Mouse (Mus musculus) MEL (cell line): ENCODE measurements around the gene Atg14. TPM values are rescaled to one million over a fixed set of nuclear protein-coding genes. Genes with fewer than 3 reads are reported as not detected.

ENCODE experiments used
- DNase-seq: peaks from one replicate; pipeline ENCODE4 v3.0.0; 2011; ENCODE audit warnings: low read depth, low spot score
- H3K27ac ChIP-seq: 2 replicates; pipeline ENCODE4 v1.5.1; 2012; ENCODE audit warnings: low read depth, mild to moderate bottlenecking, control low read depth, low read length, moderate library complexity; ENCODE audit not compliant: control insufficient read depth
- H3K27me3 ChIP-seq, 2 experiments: fragments of 150-350 bp in 1 of 2; sonication (generic) in 1 of 2; 2 replicates each; pipeline ENCODE4 v1.6.1; 2012; ENCODE audit warnings: low read length in 2 of 2, mild to moderate bottlenecking in 2 of 2, improper control_type of control experiment in 1 of 2, moderate library complexity in 1 of 2; ENCODE audit not compliant: insufficient read depth in 2 of 2, control insufficient read depth in 1 of 2
- H3K36me3 ChIP-seq, 2 experiments: 2 replicates each; pipeline ENCODE4 v1.6.1; 2012 to 2014; ENCODE audit warnings: low read length in 2 of 2, improper control_type of control experiment in 1 of 2, inconsistent platforms in 1 of 2, mild to moderate bottlenecking in 1 of 2; ENCODE audit not compliant: insufficient read depth in 2 of 2, control insufficient read depth in 1 of 2
- H3K4me1 ChIP-seq, 2 experiments: fragments of 150-350 bp in 1 of 2; sonication (generic) in 1 of 2; 2 replicates each; pipeline ENCODE4 v1.6.1; 2012; ENCODE audit warnings: low read length in 2 of 2, improper control_type of control experiment in 1 of 2, mild to moderate bottlenecking in 1 of 2; ENCODE audit not compliant: insufficient read depth in 2 of 2, control insufficient read depth in 1 of 2
- H3K4me3 ChIP-seq, 2 experiments: fragments of 150-350 bp in 1 of 2; sonication (generic) in 1 of 2; 2 replicates each; pipeline ENCODE4 v1.5.1; 2012; ENCODE audit warnings: low read depth in 2 of 2, low read length in 2 of 2, mild to moderate bottlenecking in 2 of 2, moderate library complexity in 2 of 2, control low read depth in 1 of 2, improper control_type of control experiment in 1 of 2; ENCODE audit not compliant: control insufficient read depth in 1 of 2, insufficient read depth in 1 of 2
- H3K79me2 ChIP-seq: 2 replicates; pipeline ENCODE4 v1.6.1; 2012; ENCODE audit warnings: mild to moderate bottlenecking, low read length, moderate library complexity; ENCODE audit not compliant: control insufficient read depth, poor library complexity, insufficient read depth
- H3K9ac ChIP-seq: 2 replicates; pipeline ENCODE4 v1.6.1; 2012; ENCODE audit warnings: low read depth, mild to moderate bottlenecking, control low read depth, low read length, moderate library complexity; ENCODE audit not compliant: control insufficient read depth, poor library complexity, severe bottlenecking
- H3K9me3 ChIP-seq: fragments of 150-350 bp; sonication (generic); replicated peaks from 2 replicates; pipeline ENCODE4 v1.6.1; 2012; ENCODE audit warnings: mild to moderate bottlenecking, low read length, improper control_type of control experiment, moderate library complexity; ENCODE audit not compliant: insufficient read depth
- BHLHE40 ChIP-seq: IDR thresholded peaks from 2 replicates; pipeline ENCODE4 v1.6.1; 2012; ENCODE audit warnings: low read depth, mild to moderate bottlenecking, inconsistent platforms, low read length, improper control_type of control experiment, borderline replicate concordance
- CHD1 ChIP-seq: IDR thresholded peaks from 2 replicates; pipeline ENCODE4 v1.6.1; 2012; ENCODE audit warnings: low read depth, mild to moderate bottlenecking, inconsistent platforms, low read length, improper control_type of control experiment
- CHD2 ChIP-seq: IDR thresholded peaks from 2 replicates; pipeline ENCODE4 v1.6.1; 2011; ENCODE audit warnings: low read length, improper control_type of control experiment
- CTCF ChIP-seq, 3 experiments: IDR thresholded peaks in 2 of 3; conservative IDR thresholded peaks in 1 of 3; 2 replicates each; pipeline ENCODE4 v1.5.1; 2011 to 2012; ENCODE audit warnings: low read length in 3 of 3, low read depth in 2 of 3, mild to moderate bottlenecking in 2 of 3, improper control_type of control experiment in 1 of 3, inconsistent platforms in 1 of 3, mixed read lengths in 1 of 3, moderate library complexity in 1 of 3; ENCODE audit not compliant: control insufficient read depth in 1 of 3, insufficient read depth in 1 of 3, poor library complexity in 1 of 3, severe bottlenecking in 1 of 3
- ELF1 ChIP-seq: IDR thresholded peaks from 2 replicates; pipeline ENCODE4 v1.6.1; 2014; ENCODE audit warnings: low read depth, mild to moderate bottlenecking, inconsistent platforms, low read length, improper control_type of control experiment, moderate library complexity
- GABPA ChIP-seq: IDR thresholded peaks from 2 replicates; pipeline ENCODE4 v1.6.1; 2012; ENCODE audit warnings: low read depth, mild to moderate bottlenecking, inconsistent platforms, low read length, improper control_type of control experiment, moderate library complexity
- GATA1 ChIP-seq: IDR thresholded peaks from 2 replicates; pipeline ENCODE4 v1.6.1; 2011; ENCODE audit warnings: low read depth, low read length, improper control_type of control experiment
- HCFC1 ChIP-seq: IDR thresholded peaks from 2 replicates; pipeline ENCODE4 v1.6.1; 2012; ENCODE audit warnings: low read depth, mild to moderate bottlenecking, inconsistent platforms, low read length, improper control_type of control experiment, moderate library complexity
- JUND ChIP-seq: IDR thresholded peaks from 2 replicates; pipeline ENCODE4 v1.6.1; 2011; ENCODE audit warnings: low read depth, mild to moderate bottlenecking, improper control_type of control experiment, low read length
- MAZ ChIP-seq: IDR thresholded peaks from 2 replicates; pipeline ENCODE4 v1.6.1; 2012; ENCODE audit warnings: low read depth, mild to moderate bottlenecking, inconsistent platforms, low read length, improper control_type of control experiment
- MEF2A ChIP-seq: IDR thresholded peaks from 2 replicates; pipeline ENCODE4 v1.6.1; 2014; ENCODE audit warnings: low read depth, mild to moderate bottlenecking, inconsistent platforms, low read length, improper control_type of control experiment; ENCODE audit not compliant: poor library complexity, insufficient replicate concordance, severe bottlenecking; ENCODE audit errors: extremely low read depth
- MXI1 ChIP-seq: IDR thresholded peaks from 2 replicates; pipeline ENCODE4 v1.6.1; 2011; ENCODE audit warnings: mild to moderate bottlenecking, low read depth, low read length, improper control_type of control experiment
- MYC ChIP-seq: IDR thresholded peaks from 2 replicates; pipeline ENCODE4 v1.6.1; 2011; ENCODE audit warnings: low read depth, mild to moderate bottlenecking, low read length, improper control_type of control experiment, moderate library complexity
- NELFE ChIP-seq: IDR thresholded peaks from 2 replicates; pipeline ENCODE4 v1.6.1; 2011; ENCODE audit warnings: low read depth, low read length, improper control_type of control experiment
- POLR2A ChIP-seq, 2 experiments: IDR thresholded peaks; 2 replicates each; pipeline ENCODE4 v1.6.1; 2011 to 2012; ENCODE audit warnings: low read length in 2 of 2, mild to moderate bottlenecking in 2 of 2, control low read depth in 1 of 2, improper control_type of control experiment in 1 of 2, low read depth in 1 of 2, moderate library complexity in 1 of 2; ENCODE audit not compliant: control insufficient read depth in 1 of 2, insufficient read depth in 1 of 2, poor library complexity in 1 of 2
- POLR2AphosphoS2 ChIP-seq: IDR thresholded peaks from 2 replicates; pipeline ENCODE4 v1.6.1; 2011; ENCODE audit warnings: low read length, improper control_type of control experiment
- POLR2AphosphoS5 ChIP-seq: IDR thresholded peaks from 2 replicates; pipeline ENCODE4 v1.6.1; 2012; ENCODE audit warnings: low read depth, borderline replicate concordance, mild to moderate bottlenecking, inconsistent platforms, low read length, moderate library complexity, mixed read lengths
- RAD21 ChIP-seq: IDR thresholded peaks from 2 replicates; pipeline ENCODE4 v1.6.1; 2011; ENCODE audit warnings: mild to moderate bottlenecking, low read depth, low read length, improper control_type of control experiment
- RCOR1 ChIP-seq: IDR thresholded peaks from 2 replicates; pipeline ENCODE4 v1.6.1; 2012; ENCODE audit warnings: low read depth, mild to moderate bottlenecking, inconsistent platforms, low read length, improper control_type of control experiment
- SIN3A ChIP-seq: IDR thresholded peaks from 2 replicates; pipeline ENCODE4 v1.6.1; 2012; ENCODE audit warnings: low read length, improper control_type of control experiment, inconsistent platforms
- SMC3 ChIP-seq: IDR thresholded peaks from 2 replicates; pipeline ENCODE4 v1.6.1; 2011; ENCODE audit warnings: low read depth, low read length, improper control_type of control experiment
- TAL1 ChIP-seq: IDR thresholded peaks from 2 replicates; pipeline ENCODE4 v1.6.1; 2012; ENCODE audit warnings: mild to moderate bottlenecking, inconsistent platforms, low read length, moderate library complexity, mixed read lengths
- TBP ChIP-seq: IDR thresholded peaks from 2 replicates; pipeline ENCODE4 v1.8.0; 2011; ENCODE audit warnings: low read depth, low read length, improper control_type of control experiment
- UBTF ChIP-seq: IDR thresholded peaks from 2 replicates; pipeline ENCODE4 v1.6.1; 2012; ENCODE audit warnings: low read depth, mild to moderate bottlenecking, inconsistent platforms, low read length, improper control_type of control experiment, moderate library complexity, borderline replicate concordance; ENCODE audit not compliant: insufficient read depth
- USF2 ChIP-seq, 2 experiments: IDR thresholded peaks; 2 replicates each; pipeline ENCODE4 v1.6.1; 2011 to 2012; ENCODE audit warnings: improper control_type of control experiment in 2 of 2, low read length in 2 of 2, borderline replicate concordance in 1 of 2, inconsistent platforms in 1 of 2, low read depth in 1 of 2, mild to moderate bottlenecking in 1 of 2; ENCODE audit not compliant: insufficient read depth in 1 of 2
- ZMIZ1 ChIP-seq: IDR thresholded peaks from 2 replicates; pipeline ENCODE4 v1.6.1; 2012; ENCODE audit warnings: low read depth, mild to moderate bottlenecking, inconsistent platforms, low read length, improper control_type of control experiment, moderate library complexity
- ZNF384 ChIP-seq: IDR thresholded peaks from 2 replicates; pipeline ENCODE4 v1.6.1; 2012; ENCODE audit warnings: low read depth, mild to moderate bottlenecking, inconsistent platforms, low read length, improper control_type of control experiment
- polyA plus RNA-seq, 2 experiments: library from polyadenylated mRNA; stranded (reverse) in 1 of 2; unstranded in 1 of 2; fragments of >175 nt in 1 of 2; fragments of >200 nt in 1 of 2; gene quantifications; 2 replicates each; pipeline versions ENCODE4 v1.2.1 to v1.2.4; 2012; ENCODE audit warnings: low replicate concordance in 2 of 2, low read depth in 1 of 2; ENCODE audit not compliant: insufficient read length in 2 of 2, insufficient read depth in 1 of 2, missing spikeins in 1 of 2
- total RNA-seq: library from RNA; depleted of rRNA; stranded (reverse); fragments of 300-350 nt; gene quantifications from 2 replicates; pipeline ENCODE4 v1.2.3, GENCODE M21; 2012

The Atg14 gene
- total and polyA plus RNA-seq, 3 experiments: 3.1 to 5.7 TPM; not detected in 1

- no peaks in the 10 kb centered on the region; a peak in 1 of 4 replicates for H3K27me3 ChIP-seq
- no peak for DNase-seq
Measured at GRCm38 (mm10) chr14:47584346-47584745, 13.9 kb upstream of the Atg14 start.

GRCm38 (mm10) chr14:47581681-47582080 lies 11.2 kb upstream of the Atg14 start:
- TF ChIP-seq SMC3: no peak
- TF ChIP-seq JUND: no peak
- TF ChIP-seq MAZ: no peak
- no peak for TF ChIP-seq USF2 (IDR thresholded peaks at IDR 0.05; ENCODE audit: borderline replicate concordance in 1 of 2, insufficient read depth in 1 of 2, low read depth in 1 of 2, low read length in 2 of 2)
- no peak for TF ChIP-seq RAD21
- no peak for TF ChIP-seq TAL1
- TF ChIP-seq RCOR1: no peak
- no peak for TF ChIP-seq MXI1
- TF ChIP-seq CHD2: no peak
- TF ChIP-seq UBTF: no peak
- no peak for TF ChIP-seq ZMIZ1
- TF ChIP-seq POLR2AphosphoS5: no peak
- TF ChIP-seq GABPA: no peak
- TF ChIP-seq NELFE: no peak
- TF ChIP-seq POLR2AphosphoS2: no peak
- no peak for TF ChIP-seq ZNF384
- TF ChIP-seq CHD1: no peak
- no peak for TF ChIP-seq BHLHE40
- DNase-seq: no peak
- no peaks in the 10 kb centered on the region for H3K79me2 ChIP-seq

More at GRCm38 (mm10) chr14:47584346-47584745, 13.9 kb upstream of the Atg14 start:
- no peak for TF ChIP-seq JUND
- no peak for TF ChIP-seq HCFC1
- no peak for TF ChIP-seq GABPA
- no peak for TF ChIP-seq SMC3
- TF ChIP-seq CHD2: no peak
- TF ChIP-seq SIN3A: no peak
- TF ChIP-seq MEF2A: no peak
- no peak for TF ChIP-seq ELF1
- TF ChIP-seq POLR2A (IDR thresholded peaks at IDR 0.05; ENCODE audit: control insufficient read depth in 1 of 2, insufficient read depth in 1 of 2, low read depth in 1 of 2, low read length in 2 of 2, poor library complexity in 1 of 2): no peak
- TF ChIP-seq TBP: no peak
- no peak for TF ChIP-seq MYC
- no peak for TF ChIP-seq CTCF (IDR thresholded peaks at IDR 0.05 in 2 of 3, conservative IDR thresholded peaks at IDR 0.05 in 1 of 3; ENCODE audit: control insufficient read depth in 1 of 3, insufficient read depth in 1 of 3, low read depth in 2 of 3, low read length in 3 of 3, poor library complexity in 1 of 3, severe bottlenecking in 1 of 3)
- no peak for TF ChIP-seq GATA1
- TF ChIP-seq UBTF: no peak
- Histone ChIP-seq H3K9ac (no peak overlapping the region), H3K79me2 (no peaks in the 10 kb centered on the region), H3K36me3 (no peaks in the 10 kb centered on the region), H3K4me1 (no peaks in the 10 kb centered on the region; a peak in 1 of 4 replicates), H3K9me3 (no peaks in the 10 kb centered on the region), H3K27ac (no peak overlapping the region), H3K4me3 (no peak overlapping the region)

More at GRCm38 (mm10) chr14:47581681-47582080, 11.2 kb upstream of the Atg14 start:
- no peak overlapping the region for H3K9ac ChIP-seq
- no peak overlapping the region for H3K4me3 ChIP-seq
- H3K27ac ChIP-seq: no peak overlapping the region
- H3K4me1 ChIP-seq: no peaks in the 10 kb centered on the region; a peak in 1 of 4 replicates
- H3K27me3 ChIP-seq: no peaks in the 10 kb centered on the region; a peak in 1 of 4 replicates
- no peaks in the 10 kb centered on the region for H3K9me3 ChIP-seq
- H3K36me3 ChIP-seq: no peaks in the 10 kb centered on the region
